Mouse (Mus musculus) thymus, adult 2 months (tissue): ENCODE results near the gene Slc6a18.

Experiments
- CTCF ChIP-seq: fragments of 200-500 bp; IDR thresholded peaks from 2 replicates; pipeline ENCODE4 v1.5.1; 2012; ENCODE audit warnings: mild to moderate bottlenecking, control low read depth, low read length, moderate library complexity, borderline replicate concordance; ENCODE audit not compliant: control insufficient read depth, poor library complexity, insufficient read depth; ENCODE audit errors: extremely low read depth
- POLR2A ChIP-seq: fragments of 200-500 bp; IDR thresholded peaks from 2 replicates; pipeline ENCODE4 v1.6.1; 2012; ENCODE audit warnings: mild to moderate bottlenecking, low read length, control low read depth, moderate library complexity; ENCODE audit not compliant: control insufficient read depth, poor library complexity, insufficient read depth; ENCODE audit errors: extremely low read depth

- TF ChIP-seq POLR2A (no peak), CTCF (no peak)
Measured at GRCm38 (mm10) chr13:73626410-73626744, 51.4 kb downstream of the Slc6a18 start.
